Mouse (Mus musculus): ENCODE measurements around the gene Pabpc6.

The Pabpc6 gene

DNA sequence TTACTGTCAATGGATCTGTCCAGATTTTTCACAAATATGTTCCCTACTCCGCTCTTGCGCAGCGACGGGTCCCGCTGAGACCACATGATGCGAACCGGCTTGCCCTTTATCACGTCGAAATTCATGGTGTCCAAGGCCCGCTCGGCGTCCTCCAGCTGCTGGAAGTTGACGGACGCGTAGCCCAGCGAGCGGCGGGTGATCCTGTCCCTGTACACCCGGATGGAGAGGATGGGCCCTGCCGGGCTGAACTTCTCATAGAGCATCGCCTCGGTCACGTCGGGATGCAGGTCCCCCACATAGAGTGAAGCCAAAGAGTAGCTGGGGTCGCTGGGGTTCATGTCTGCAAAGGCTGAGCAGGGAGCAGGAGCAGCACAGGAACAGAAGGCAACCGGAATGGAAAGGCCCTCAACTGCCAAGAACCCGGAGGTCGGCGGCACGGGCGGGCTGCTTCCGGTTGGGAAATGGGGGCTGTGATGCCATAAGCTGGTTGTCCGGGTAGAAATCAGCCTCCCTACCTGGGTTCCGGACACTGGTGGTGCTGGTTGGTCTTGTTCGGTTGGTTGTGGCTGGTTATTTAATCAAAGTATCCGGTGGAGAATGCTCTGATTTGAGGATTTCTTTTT is at the start of gene Pabpc6:
Gene Pabpc6 (minus strand): TSS at position 435 of the 623 bp plus-strand sequence.
- no peak for DNase-seq (ENCODE audit: low read depth)

DNA sequence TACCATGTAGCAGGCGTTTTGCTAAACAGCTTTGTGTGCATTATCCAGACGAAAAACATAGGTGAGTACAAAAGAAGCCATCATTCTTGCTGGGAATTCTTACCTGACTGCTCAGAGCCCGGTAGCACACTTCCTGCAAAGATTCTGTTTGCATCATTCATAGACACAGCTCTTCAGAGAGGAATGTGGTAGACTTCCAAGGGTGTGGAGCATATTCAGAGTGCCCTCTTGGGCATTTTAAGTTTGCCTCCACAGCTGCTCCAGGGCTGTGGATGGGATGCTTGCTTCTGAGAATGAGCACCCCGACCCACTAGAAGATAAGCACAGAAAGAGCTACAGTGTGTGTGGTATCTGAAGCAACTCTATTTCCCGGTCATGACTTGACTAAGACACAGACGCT is 41.4 kb upstream of the Pabpc6 start:
- DNase-seq (ENCODE audit: low read depth) = no peak

GRCm38 (mm10) chr17:9708888-9709287 is 39.4 kb upstream of the Pabpc6 start:
- DNase-seq (ENCODE audit: low read depth) = no peak

- no peak for DNase-seq (ENCODE audit: low read depth)
These were observed 37.8 kb upstream of the Pabpc6 start for GRCm38 (mm10) chr17:9707356-9707755.

DNA sequence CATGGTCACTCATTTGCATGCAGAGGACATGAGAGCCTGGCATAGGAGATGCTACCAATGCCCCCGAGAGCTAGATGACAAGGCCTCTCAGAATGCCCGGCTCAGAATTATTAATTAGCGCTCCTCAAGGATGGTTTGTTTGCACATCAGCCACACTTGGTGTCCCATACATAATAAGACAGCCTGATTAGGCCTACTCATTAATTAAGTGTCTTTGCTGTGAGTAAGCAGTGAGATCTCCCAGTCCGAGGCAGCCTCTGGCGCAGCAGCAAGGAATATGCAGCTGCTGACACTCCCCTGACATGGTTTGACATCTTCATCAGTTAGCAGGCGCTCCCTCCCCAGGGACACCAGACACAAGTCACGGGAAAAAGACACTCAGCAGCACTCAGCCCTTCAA is 28.2 kb upstream of the Pabpc6 start:
- DNase-seq (ENCODE audit: low read depth) = no peak

DNA sequence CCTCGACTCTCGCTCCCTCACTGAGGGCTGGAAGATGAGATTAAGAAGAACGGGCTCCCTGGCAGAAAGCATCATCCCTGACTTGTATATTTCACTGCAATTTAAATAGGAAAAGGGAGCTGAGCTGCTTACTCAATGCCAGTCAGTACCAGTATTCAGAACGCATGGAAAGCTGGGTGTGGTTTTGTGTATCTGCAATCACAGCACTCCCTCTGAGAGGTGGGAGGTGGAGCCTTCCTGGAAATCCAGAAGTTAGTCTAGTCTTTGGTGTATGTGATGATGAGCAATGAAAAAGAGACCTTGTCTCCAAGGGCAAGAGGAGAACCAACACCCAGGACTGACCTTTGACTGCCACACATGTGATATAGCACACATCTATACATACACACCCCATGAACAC is 21.7 kb upstream of the Pabpc6 start:
- DNase-seq (ENCODE audit: low read depth) = no peak

DNA sequence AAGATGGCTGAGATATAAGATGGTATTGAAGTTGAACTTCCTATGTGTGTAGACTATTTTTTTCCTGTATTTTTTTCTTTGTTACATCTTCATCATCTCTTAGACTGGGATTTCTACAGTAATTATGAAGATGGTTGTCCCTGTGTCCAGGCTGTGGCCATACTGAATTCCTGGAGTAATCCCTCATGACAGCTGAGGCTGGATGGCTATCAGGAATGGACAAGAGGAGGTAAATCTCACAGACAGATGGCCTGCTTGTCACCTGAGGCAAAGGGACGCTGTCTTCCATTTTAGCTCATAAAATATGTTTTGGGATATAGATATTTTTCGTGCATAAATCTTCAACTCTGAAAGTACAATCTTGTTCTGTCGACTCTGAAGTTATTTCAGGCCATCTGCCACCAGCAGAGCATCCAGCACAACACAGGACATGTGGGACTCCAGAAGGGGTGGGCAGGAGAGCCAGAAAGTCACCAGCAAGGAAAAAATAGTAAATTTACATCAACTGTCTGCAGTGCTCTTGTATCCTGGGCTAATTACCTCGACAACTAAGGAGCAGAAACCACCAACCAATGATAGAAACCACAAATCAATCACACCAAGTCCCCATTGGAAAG is 14.1 kb upstream of the Pabpc6 start:
- DNase-seq (ENCODE audit: low read depth) = no peak

GRCm38 (mm10) chr17:9680741-9681140 is 11.2 kb upstream of the Pabpc6 start:
- no peak for DNase-seq (ENCODE audit: low read depth)

- DNase-seq (ENCODE audit: low read depth) = no peak
These were observed 5.8 kb upstream of the Pabpc6 start for GRCm38 (mm10) chr17:9675175-9675789.

- DNase-seq (ENCODE audit: low read depth) = no peak
These were observed 1.6 kb downstream of the Pabpc6 start for GRCm38 (mm10) chr17:9667955-9668354.

GRCm38 (mm10) chr17:9658651-9659050 is 10.9 kb downstream of the Pabpc6 start:
- no peak for DNase-seq (ENCODE audit: low read depth)

DNA sequence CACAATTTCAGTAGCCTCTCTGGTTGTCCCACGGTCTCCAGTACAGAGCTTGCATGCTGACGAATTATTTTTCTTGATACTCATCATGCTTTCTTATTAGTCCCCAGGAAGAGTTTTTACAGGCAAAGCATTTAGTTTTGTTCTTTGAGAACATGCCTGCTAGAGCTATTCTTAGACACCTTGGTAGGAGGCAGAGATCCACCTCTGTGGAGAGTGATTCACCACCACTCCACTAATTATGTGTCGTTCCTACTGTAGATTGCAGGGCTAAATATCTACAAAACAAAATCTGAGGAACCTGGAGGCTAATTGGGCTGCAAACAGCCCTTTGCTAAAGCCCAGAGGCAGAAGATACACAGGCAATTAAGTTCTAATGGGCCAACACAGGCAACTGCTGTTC is 15.4 kb downstream of the Pabpc6 start:
- DNase-seq (ENCODE audit: low read depth) = no peak

DNA sequence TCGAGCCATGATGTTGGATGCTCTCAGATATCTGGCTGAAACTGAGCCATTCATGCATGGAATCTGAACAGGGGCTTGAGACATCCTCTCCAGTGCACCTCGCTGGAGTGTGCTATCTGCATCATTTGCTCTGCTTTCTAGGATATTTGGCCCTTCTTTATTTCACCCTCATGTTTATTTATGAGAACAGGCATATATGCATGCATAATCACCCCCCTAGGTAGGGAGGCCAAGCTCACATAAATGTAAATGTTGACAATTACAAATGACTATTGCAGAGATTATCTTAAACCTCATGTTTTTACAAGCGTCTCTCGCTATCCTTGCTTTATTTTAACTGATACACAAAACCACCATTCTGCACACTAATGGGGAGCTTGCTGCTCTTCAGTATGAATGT is 21.9 kb downstream of the Pabpc6 start:
- no peak for DNase-seq (ENCODE audit: low read depth)

- DNase-seq (ENCODE audit: low read depth) = no peak
These were observed 25.8 kb downstream of the Pabpc6 start for GRCm38 (mm10) chr17:9643657-9644180.

- no peak for DNase-seq (ENCODE audit: low read depth)
These were observed 32.5 kb downstream of the Pabpc6 start for GRCm38 (mm10) chr17:9637011-9637410.

- no peak for DNase-seq (ENCODE audit: low read depth)
These were observed 36.8 kb downstream of the Pabpc6 start for GRCm38 (mm10) chr17:9632579-9633252.

- DNase-seq (ENCODE audit: low read depth) = no peak
These were observed 37.4 kb downstream of the Pabpc6 start for GRCm38 (mm10) chr17:9632140-9632539.

- DNase-seq (ENCODE audit: low read depth) = no peak
These were observed 38.4 kb downstream of the Pabpc6 start for GRCm38 (mm10) chr17:9631081-9631480.

DNA sequence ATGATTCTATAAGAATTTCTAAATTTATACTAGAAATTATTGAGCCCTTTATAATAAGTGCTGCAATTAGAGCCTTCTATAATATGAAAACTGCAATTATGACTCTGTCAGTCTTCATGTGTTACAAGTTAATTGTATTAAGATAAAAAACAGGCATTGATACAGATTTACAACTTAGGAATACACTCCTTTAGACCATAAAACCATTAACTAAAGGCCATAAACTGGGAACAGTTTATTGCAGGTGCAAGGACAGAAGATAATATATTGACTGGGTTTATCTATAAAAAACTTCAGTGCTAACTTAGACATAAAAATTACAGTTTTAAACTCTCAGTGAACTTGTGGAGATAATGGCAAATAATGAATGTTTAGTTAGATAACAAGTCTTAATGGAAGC is 42.5 kb downstream of the Pabpc6 start:
- DNase-seq (ENCODE audit: low read depth) = no peak

Measured in naive thymus-derived CD4-positive, alpha-beta T cell, adult 2 months (primary cell).